Mouse (Mus musculus) bone marrow macrophage, adult 2 months (primary cell): ENCODE measurements around the gene Atl3.

ENCODE experiments used
- CTCF ChIP-seq: IDR thresholded peaks from 2 replicates; pipeline ENCODE4 v1.5.1; 2012; ENCODE audit warnings: low read depth, mild to moderate bottlenecking, low read length, moderate library complexity
- POLR2A ChIP-seq: IDR thresholded peaks from 2 replicates; pipeline ENCODE4 v1.6.1; 2012; ENCODE audit warnings: mild to moderate bottlenecking, low read depth, low read length, borderline replicate concordance

DNA sequence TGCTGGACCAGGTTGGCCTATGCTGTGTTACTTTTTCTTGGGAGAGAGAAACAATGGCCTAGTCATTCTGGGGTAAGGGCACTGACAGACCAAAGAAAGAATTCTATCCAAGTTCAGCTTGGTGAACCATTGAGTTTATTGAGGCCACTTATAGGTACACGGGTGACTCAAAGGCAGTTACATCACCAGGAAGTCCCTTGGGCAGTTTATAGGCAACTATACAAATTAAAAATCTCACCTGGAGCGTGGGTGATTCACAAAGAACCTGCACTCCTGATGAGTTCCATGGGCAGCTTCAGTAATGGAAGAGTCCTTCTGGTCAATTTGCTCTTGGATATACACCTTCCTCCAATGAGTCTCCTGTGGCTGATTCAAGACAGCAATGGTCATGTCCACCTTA lies 1.2 kb upstream of the Atl3 start:
- TF ChIP-seq CTCF (no peak), POLR2A (no peak)
